Mouse (Mus musculus) megakaryocyte, embryonic 14.5 days (primary cell): ENCODE data around the gene Slc51b. TPM values are rescaled to one million over a fixed set of nuclear protein-coding genes. Genes with fewer than 3 reads are reported as not detected.

ENCODE experiments used
- H3K27me3 ChIP-seq: replicated peaks from 2 replicates; pipeline ENCODE3; 2012; ENCODE audit warnings: inconsistent platforms
- H3K36me3 ChIP-seq: replicated peaks from 2 replicates; pipeline ENCODE3; 2012; ENCODE audit warnings: low read length, inconsistent platforms, mixed read lengths
- H3K4me1 ChIP-seq: 2 replicates; pipeline ENCODE4 v1.6.1; 2012; ENCODE audit warnings: inconsistent platforms
- H3K4me3 ChIP-seq: replicated peaks from 2 replicates; pipeline ENCODE3; 2012; ENCODE audit warnings: moderate library complexity, mild to moderate bottlenecking, inconsistent platforms
- H3K9me3 ChIP-seq: 2 replicates; pipeline ENCODE4 v1.6.1; 2012; ENCODE audit warnings: inconsistent platforms
- FLI1 ChIP-seq: IDR thresholded peaks from 2 replicates; pipeline ENCODE4 v1.6.1; 2012; ENCODE audit warnings: low read length, inconsistent platforms, mixed read lengths
- GATA1 ChIP-seq: IDR thresholded peaks from 3 replicates; pipeline ENCODE4 v1.6.1; 2012; ENCODE audit warnings: mixed read lengths, low read length, inconsistent platforms, borderline replicate concordance
- polyA plus RNA-seq: library from polyadenylated mRNA; stranded (reverse); fragments of >175 nt; gene quantifications from 2 replicates; pipeline ENCODE4 v1.2.3, GENCODE M21; 2012; ENCODE audit warnings: low replicate concordance; ENCODE audit not compliant: insufficient read depth

Slc51b gene
- polyA plus RNA-seq, 1 experiment: not detected

GRCm38 (mm10) chr9:65417738-65418137 lies 5.0 kb downstream of the Slc51b start:
- H3K27me3 ChIP-seq: peaks cover 32% of the 10 kb centered on the region

GRCm38 (mm10) chr9:65411326-65411725 lies 11.4 kb downstream of the Slc51b start:
- no peaks in the 10 kb centered on the region for H3K9me3 ChIP-seq
- peaks cover 5% of the 10 kb centered on the region for H3K4me1 ChIP-seq
- peaks cover 71% of the 10 kb centered on the region for H3K27me3 ChIP-seq
- no peaks in the 10 kb centered on the region for H3K36me3 ChIP-seq
- TF ChIP-seq GATA1: no peak
- TF ChIP-seq FLI1: no peak
- no peak overlapping the region for H3K4me3 ChIP-seq

More at GRCm38 (mm10) chr9:65417738-65418137, 5.0 kb downstream of the Slc51b start:
- no peaks in the 10 kb centered on the region for H3K9me3 ChIP-seq
- no peaks in the 10 kb centered on the region for H3K36me3 ChIP-seq
- H3K4me3 ChIP-seq: no peak overlapping the region
- no peak for TF ChIP-seq GATA1
- TF ChIP-seq FLI1: no peak
- peaks cover under 1% of the 10 kb centered on the region; the same call in 1 of the 2 replicates for H3K4me1 ChIP-seq

- TF ChIP-seq GATA1 (no peak), FLI1 (no peak)
- no peak overlapping the region for H3K4me3 ChIP-seq
- H3K27me3 ChIP-seq: peaks cover 69% of the 10 kb centered on the region
- H3K36me3 ChIP-seq: no peaks in the 10 kb centered on the region
- H3K9me3 ChIP-seq: no peaks in the 10 kb centered on the region
- H3K4me1 ChIP-seq: peaks cover 5% of the 10 kb centered on the region
Measured at GRCm38 (mm10) chr9:65410378-65410777, 12.4 kb downstream of the Slc51b start.

GRCm38 (mm10) chr9:65408871-65409295 lies 13.9 kb downstream of the Slc51b start:
- TF ChIP-seq FLI1: no peak
- no peak for TF ChIP-seq GATA1
- Histone ChIP-seq H3K9me3 (no peaks in the 10 kb centered on the region), H3K4me1 (peaks cover 8% of the 10 kb centered on the region), H3K27me3 (peaks cover 62% of the 10 kb centered on the region), H3K36me3 (no peaks in the 10 kb centered on the region), H3K4me3 (no peak overlapping the region)

- peaks cover 60% of the 10 kb centered on the region for H3K27me3 ChIP-seq
- TF ChIP-seq FLI1 (no peak), GATA1 (no peak)
- H3K9me3 ChIP-seq: no peaks in the 10 kb centered on the region
Measured at GRCm38 (mm10) chr9:65407861-65408260, 14.9 kb downstream of the Slc51b start.

GRCm38 (mm10) chr9:65407327-65407726 lies 15.4 kb downstream of the Slc51b start:
- no peaks in the 10 kb centered on the region for H3K36me3 ChIP-seq
- H3K4me1 ChIP-seq: peaks cover 8% of the 10 kb centered on the region
- H3K9me3 ChIP-seq: no peaks in the 10 kb centered on the region
- H3K27me3 ChIP-seq: peaks cover 60% of the 10 kb centered on the region
- TF ChIP-seq FLI1 (no peak), GATA1 (no peak)
- H3K4me3 ChIP-seq: peak overlapping the region; percentile 1

More at GRCm38 (mm10) chr9:65407861-65408260, 14.9 kb downstream of the Slc51b start:
- H3K36me3 ChIP-seq: no peaks in the 10 kb centered on the region
- H3K4me1 ChIP-seq: peaks cover 8% of the 10 kb centered on the region
- no peak overlapping the region for H3K4me3 ChIP-seq

GRCm38 (mm10) chr9:65405184-65405449 lies 17.6 kb downstream of the Slc51b start:
- no peaks in the 10 kb centered on the region for H3K9me3 ChIP-seq
- H3K36me3 ChIP-seq: no peaks in the 10 kb centered on the region
- no peak for TF ChIP-seq FLI1
- TF ChIP-seq GATA1: no peak
- peaks cover 54% of the 10 kb centered on the region for H3K27me3 ChIP-seq
- H3K4me3 ChIP-seq: no peak overlapping the region
- peaks cover 8% of the 10 kb centered on the region for H3K4me1 ChIP-seq

GRCm38 (mm10) chr9:65404331-65405183 lies 18.2 kb downstream of the Slc51b start:
- no peak for TF ChIP-seq GATA1
- TF ChIP-seq FLI1: no peak
- H3K9me3 ChIP-seq: no peaks in the 10 kb centered on the region
- H3K36me3 ChIP-seq: no peaks in the 10 kb centered on the region
- H3K27me3 ChIP-seq: peaks cover 54% of the 10 kb centered on the region
- no peak overlapping the region for H3K4me3 ChIP-seq
- peaks cover 8% of the 10 kb centered on the region for H3K4me1 ChIP-seq

- no peaks in the 10 kb centered on the region for H3K9me3 ChIP-seq
- no peak for TF ChIP-seq GATA1
- no peak for TF ChIP-seq FLI1
- peaks cover 77% of the 10 kb centered on the region for H3K27me3 ChIP-seq
- H3K36me3 ChIP-seq: no peaks in the 10 kb centered on the region
- no peak overlapping the region for H3K4me3 ChIP-seq
- H3K4me1 ChIP-seq: peaks cover 15% of the 10 kb centered on the region
Measured at GRCm38 (mm10) chr9:65399934-65400333, 22.8 kb downstream of the Slc51b start.

GRCm38 (mm10) chr9:65398279-65398678 lies 24.5 kb downstream of the Slc51b start, which contains the start of gene Rasl12:
Gene Rasl12, plus strand, starts transcription at chr9:65398506.
- H3K4me3 ChIP-seq: peak within 1 kb of the TSS; percentile 91

More at GRCm38 (mm10) chr9:65398279-65398678, 24.5 kb downstream of the Slc51b start, which contains the start of gene Rasl12:
- H3K36me3 ChIP-seq: no peaks in the 10 kb centered on the region
- H3K4me1 ChIP-seq: peaks cover 16% of the 10 kb centered on the region
- TF ChIP-seq FLI1 (no peak), GATA1 (no peak)
- no peaks in the 10 kb centered on the region for H3K9me3 ChIP-seq
- H3K27me3 ChIP-seq: peaks cover 79% of the 10 kb centered on the region
